Mouse (Mus musculus): ENCODE measurements around the gene Grasp. TPM values are rescaled to one million over a fixed set of nuclear protein-coding genes. Genes with fewer than 3 reads are reported as not detected.

The Grasp gene
- polyA plus RNA-seq (2012; rRNA removed) = 5.3 and 5.8 TPM in 2 replicates

GRCm38 (mm10) chr15:101224006-101224906, at the start of gene Grasp:
TSS of gene Grasp (plus strand) at chr15:101224188.

GRCm38 (mm10) chr15:101253886-101254795, 30.2 kb downstream of the Grasp start, which contains the start of gene Nr4a1:
TSS of gene Nr4a1 (plus strand) at chr15:101254269.

Other genes starting within 250 kb of the Grasp start
- gene Gm47841, start 176.8 kb upstream of the Grasp start, polyA plus RNA-seq (2012; rRNA removed) = not detected in 2 replicates
- gene Fignl2, start 145.6 kb upstream of the Grasp start, polyA plus RNA-seq (2012; rRNA removed) = 0.91 and 1.1 TPM in 2 replicates
- gene Ankrd33, start 108.4 kb upstream of the Grasp start, polyA plus RNA-seq (2012; rRNA removed) = not detected in 2 replicates
- gene Acvrl1, start 95.7 kb upstream of the Grasp start, polyA plus RNA-seq (2012; rRNA removed) = 10.2 and 12.0 TPM in 2 replicates
- 67.2 and 72.2 TPM in 2 replicates for gene Acvr1b, start 50.1 kb upstream of the Grasp start, polyA plus RNA-seq (2012; rRNA removed)
- 7.8 and 8.5 TPM in 2 replicates for gene Nr4a1, start 30.1 kb downstream of the Grasp start, polyA plus RNA-seq (2012; rRNA removed)
- gene Atg101, start 60.1 kb downstream of the Grasp start, polyA plus RNA-seq (2012; rRNA removed) = 71.2 and 75.3 TPM in 2 replicates
- 0.31 and 0.32 TPM in 2 replicates for gene 6030408B16Rik, start 69.0 kb downstream of the Grasp start, polyA plus RNA-seq (2012; rRNA removed)
- gene Krt80, start 146.0 kb downstream of the Grasp start, polyA plus RNA-seq (2012; rRNA removed) = 0.25 and 4.2 TPM in 2 replicates
- 0.55 and 21.6 TPM in 2 replicates for gene Krt7, start 186.9 kb downstream of the Grasp start, polyA plus RNA-seq (2012; rRNA removed)
- 0.34 and 0.45 TPM in 2 replicates for gene Krt87, start 214.6 kb downstream of the Grasp start, polyA plus RNA-seq (2012; rRNA removed)
- gene Krt88, start 223.6 kb downstream of the Grasp start, polyA plus RNA-seq (2012; rRNA removed) = not detected in 2 replicates
- gene Krt81, start 239.6 kb downstream of the Grasp start, polyA plus RNA-seq (2012; rRNA removed) = 0.04 and 0.13 TPM in 2 replicates
- gene Krt86, start 249.3 kb downstream of the Grasp start, polyA plus RNA-seq (2012; rRNA removed) = 0.04 and 0.05 TPM in 2 replicates